Mouse (Mus musculus): ENCODE measurements around the gene Lrfn5.

DNA sequence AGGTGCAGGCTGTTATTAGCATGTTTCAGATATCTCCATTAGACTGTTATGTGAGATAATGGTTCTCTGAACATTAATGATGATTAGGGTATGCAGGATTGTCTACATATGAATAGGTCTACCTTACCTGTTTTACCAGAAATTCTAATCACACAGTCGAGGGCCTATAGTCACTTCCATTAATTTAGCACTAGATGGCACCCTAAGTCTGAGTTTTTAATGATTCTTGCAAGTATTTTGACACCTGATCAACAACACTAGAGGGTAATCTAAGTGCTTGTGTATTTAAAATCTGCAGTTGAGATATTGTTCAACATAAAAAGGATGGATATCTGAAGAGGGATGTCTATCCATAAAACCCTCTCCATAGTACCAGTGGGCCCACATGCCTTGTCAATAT is 303.4 kb downstream of the Lrfn5 start:
- TF ChIP-seq GATA1 (IDR thresholded peaks at IDR 0.05; ENCODE audit: borderline replicate concordance, low read length) (no peak), FLI1 (IDR thresholded peaks at IDR 0.05; ENCODE audit: low read length) (no peak)
